Mouse (Mus musculus) heart, adult 9 months (tissue): Measurements from ENCODE around the gene Atp8a2.
"Not testable (repeated sequence)": the region's sequence is repeated elsewhere in the genome, so short reads cannot be mapped to it uniquely, and the experiment has no call there.

Experiments used
- DNase-seq, 2 experiments: peaks; one replicate each; pipeline ENCODE4 v3.0.0; 2022; ENCODE audit warnings: low spot score in 2 of 2

Atp8a2 gene

GRCm38 (mm10) chr14:60026647-60027046, 170.3 kb downstream of the Atp8a2 start:
- DNase-seq: peak; percentile 20 to 70

- peak in 1 of 2 experiments; percentile 45 for DNase-seq
Measured at GRCm38 (mm10) chr14:60015891-60016290, 181.1 kb downstream of the Atp8a2 start.

GRCm38 (mm10) chr14:60001801-60002200, 195.2 kb downstream of the Atp8a2 start:
- no peak for DNase-seq

GRCm38 (mm10) chr14:59988860-59989259, 208.1 kb downstream of the Atp8a2 start:
- no peak for DNase-seq

- no peak for DNase-seq
Measured at GRCm38 (mm10) chr14:59987975-59988374, 209.0 kb downstream of the Atp8a2 start.

GRCm38 (mm10) chr14:59978007-59978406, 219.0 kb downstream of the Atp8a2 start:
- DNase-seq: no peak

GRCm38 (mm10) chr14:59971221-59971730, 225.7 kb downstream of the Atp8a2 start:
- DNase-seq: no peak

GRCm38 (mm10) chr14:59969485-59970134, 227.4 kb downstream of the Atp8a2 start:
- DNase-seq: no peak

- no peak for DNase-seq
Measured at GRCm38 (mm10) chr14:59967847-59968550, 229.0 kb downstream of the Atp8a2 start.

GRCm38 (mm10) chr14:59966981-59967380, 230.0 kb downstream of the Atp8a2 start:
- DNase-seq: no peak

- no peak for DNase-seq
Measured at GRCm38 (mm10) chr14:59964569-59964968, 232.4 kb downstream of the Atp8a2 start.

- DNase-seq: no peak
Measured at GRCm38 (mm10) chr14:59960961-59961360, 236.0 kb downstream of the Atp8a2 start.

GRCm38 (mm10) chr14:59960214-59960890, 236.6 kb downstream of the Atp8a2 start:
- no peak for DNase-seq

GRCm38 (mm10) chr14:59959723-59960122, 237.3 kb downstream of the Atp8a2 start:
- no peak for DNase-seq

- DNase-seq: no peak
Measured at GRCm38 (mm10) chr14:59949983-59950382, 247.0 kb downstream of the Atp8a2 start.

- DNase-seq: peak; percentile 19 to 60
Measured at GRCm38 (mm10) chr14:59942864-59943611, 253.9 kb downstream of the Atp8a2 start.

- DNase-seq: peak in 1 of 2 experiments; percentile 3
Measured at GRCm38 (mm10) chr14:59942199-59942598, 254.8 kb downstream of the Atp8a2 start.

GRCm38 (mm10) chr14:59932355-59932754, 264.6 kb downstream of the Atp8a2 start:
- DNase-seq: no peak

GRCm38 (mm10) chr14:59931412-59932058, 265.4 kb downstream of the Atp8a2 start:
- no peak for DNase-seq

- DNase-seq: not testable (repeated sequence)
Measured at GRCm38 (mm10) chr14:59929190-59929589, 267.8 kb downstream of the Atp8a2 start.

- DNase-seq: no peak
Measured at GRCm38 (mm10) chr14:59928781-59929180, 268.2 kb downstream of the Atp8a2 start.
